23 mouse cellular contexts compared by ENCODE assay signal in the genomic region with DNA sequence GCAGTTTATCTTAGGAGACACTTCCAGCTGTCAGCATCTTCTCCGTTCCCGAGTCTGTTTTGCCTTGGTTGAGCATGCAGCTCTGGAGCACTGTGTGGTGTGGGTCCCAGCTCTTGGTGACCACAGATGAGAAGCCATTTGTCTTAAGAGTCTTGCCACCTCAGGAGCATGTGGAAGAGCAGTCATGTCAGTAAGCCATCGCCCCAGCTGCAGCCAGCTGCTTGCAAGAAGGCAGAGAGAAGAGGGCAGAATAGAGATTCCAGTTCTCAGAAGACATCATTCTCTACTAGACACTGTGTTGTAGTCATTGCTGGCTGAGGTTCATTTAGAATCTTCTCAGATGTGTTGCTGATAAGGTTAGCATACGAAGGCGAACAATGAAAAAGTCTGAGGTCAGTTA. TPM values are rescaled to one million over a fixed set of nuclear protein-coding genes. Genes with fewer than 3 reads are reported as not detected.
DNase-seq lines count a peak whose midpoint lies in the region; ATAC-seq lines count a peak whose summit lies in the region.
"Had no signal": no experiment of that assay in that cellular context is flagged by ENCODE, and none has a peak within 500 bp of the region (broad histone marks: within the 10 kb centered on the region; RNA-seq: fewer than 3 reads in every experiment).

No protein-coding gene starts in this region.

- H3K4me1 ChIP-seq in heart, embryonic 11.5 days (ENCODE audit: control insufficient read depth, insufficient read depth, low read length): peaks cover 13% of the 10 kb centered on the region
- peaks cover 5 to 12% of the 10 kb centered on the region in 2 experiments; a peak in 3 of 4 replicates for H3K4me1 ChIP-seq in heart, embryonic 14.5 days (ENCODE audit: control insufficient read depth in 2 of 2, insufficient read depth in 2 of 2, low read length in 2 of 2)
- H3K4me1 ChIP-seq in lung, embryonic 16.5 days (replicated peaks; ENCODE audit: control insufficient read depth, insufficient read depth, low read length): peaks cover 44% of the 10 kb centered on the region
- H3K4me1 ChIP-seq: hindbrain, embryonic 15.5 days had no signal

- intact Hi-C loops in heart, postnatal 14 days (cut with DNase I): no loop called here

- H3K9me3 ChIP-seq in heart, embryonic 11.5 days (replicated peaks; ENCODE audit: control insufficient read depth, low read length): no peaks in the 10 kb centered on the region
- no peaks in the 10 kb centered on the region for H3K9me3 ChIP-seq in heart, embryonic 14.5 days (ENCODE audit: control insufficient read depth, low read length)
- no peaks in the 10 kb centered on the region for H3K9me3 ChIP-seq in lung, embryonic 16.5 days (ENCODE audit: control insufficient read depth, low read length)
- H3K9me3 ChIP-seq: embryonic facial prominence, embryonic 12.5 days; embryonic facial prominence, embryonic 15.5 days; hindbrain, embryonic 12.5 days; hindbrain, embryonic 15.5 days had no signal

- H3K4me3 ChIP-seq in heart, embryonic 11.5 days (ENCODE audit: low read depth, low read length): no peak overlapping the region
- H3K4me3 ChIP-seq in heart, embryonic 14.5 days (ENCODE audit: control insufficient read depth in 1 of 2, insufficient read depth in 1 of 2, low read depth in 1 of 2, low read length in 2 of 2): no peak overlapping the region
- H3K4me3 ChIP-seq in lung, embryonic 16.5 days (ENCODE audit: low read length): no peak overlapping the region
- H3K4me3 ChIP-seq: embryonic facial prominence, embryonic 12.5 days; embryonic facial prominence, embryonic 15.5 days; gastrocnemius, adult 2 months; hindbrain, embryonic 12.5 days; hindbrain, embryonic 15.5 days had no signal

- no peaks in the 10 kb centered on the region for H3K36me3 ChIP-seq in heart, embryonic 11.5 days (ENCODE audit: control insufficient read depth, insufficient read depth, low read length)
- no peaks in the 10 kb centered on the region for H3K36me3 ChIP-seq in heart, embryonic 14.5 days (ENCODE audit: control insufficient read depth, insufficient read depth, low read length)
- no peaks in the 10 kb centered on the region for H3K36me3 ChIP-seq in lung, embryonic 16.5 days (ENCODE audit: control insufficient read depth, insufficient read depth, low read length)
- H3K36me3 ChIP-seq: embryonic facial prominence, embryonic 12.5 days; embryonic facial prominence, embryonic 15.5 days; hindbrain, embryonic 12.5 days; hindbrain, embryonic 15.5 days had no signal

- no peaks in the 10 kb centered on the region for H3K27me3 ChIP-seq in heart, embryonic 11.5 days (ENCODE audit: control insufficient read depth, insufficient read depth, low read length)
- no peaks in the 10 kb centered on the region for H3K27me3 ChIP-seq in heart, embryonic 14.5 days (ENCODE audit: control insufficient read depth, insufficient read depth, low read length)
- H3K27me3 ChIP-seq in lung, embryonic 16.5 days (ENCODE audit: control insufficient read depth, insufficient read depth, low read depth, low read length): no peaks in the 10 kb centered on the region
- H3K27me3 ChIP-seq: embryonic facial prominence, embryonic 12.5 days; embryonic facial prominence, embryonic 15.5 days; hindbrain, embryonic 12.5 days; hindbrain, embryonic 15.5 days had no signal

- no peak for ATAC-seq in heart, embryonic 11.5 days (replicated peaks; ENCODE audit: insufficient number of reproducible peaks, low FRiP score, low TSS enrichment)
- ATAC-seq in heart, embryonic 14.5 days (ENCODE audit: insufficient number of reproducible peaks, insufficient read depth, low FRiP score, low read depth): no peak
- peak; percentile 10; the same call in 1 of the 2 replicates for ATAC-seq in lung, embryonic 16.5 days (ENCODE audit: low read depth)
- ATAC-seq: CD4-positive, CD25-positive, alpha-beta regulatory T cell, adult 4 months; forebrain, embryonic 14.5 days; forebrain, postnatal 0 days; intestine, postnatal 0 days had no signal

- DNase-seq in heart, postnatal 14 days: no peak
- no peak for DNase-seq in heart, adult 9 months (ENCODE audit: low spot score in 2 of 2)
- DNase-seq in lung, adult 18-20 months: no peak
- DNase-seq: adrenal gland, adult 2 months; adrenal gland, postnatal 14 days; cerebellum, adult 11 months; cerebellum, adult 2 months; cerebellum, adult 9-11 months; cerebellum, postnatal 25 days; forebrain, postnatal 0 days; gastrocnemius, adult 2 months; gastrocnemius, postnatal 14 days had no signal

- WGBS in heart, embryonic 11.5 days (ENCODE audit: insufficient replicate concordance): 42% methylated on average over 5 of the region's 5 CpGs
- WGBS in heart, embryonic 14.5 days: 40% methylated on average over 5 of the region's 5 CpGs
- WGBS in lung, embryonic 16.5 days: 49% methylated on average over 5 of the region's 5 CpGs

- peak overlapping the region; percentile 36 for H3K4me2 ChIP-seq in heart, embryonic 11.5 days
- H3K4me2 ChIP-seq in heart, embryonic 14.5 days (ENCODE audit: low read length): peak overlapping the region; percentile 34
- no peak overlapping the region for H3K4me2 ChIP-seq in lung, embryonic 16.5 days (ENCODE audit: low read depth, low read length)
- H3K4me2 ChIP-seq: embryonic facial prominence, embryonic 12.5 days; embryonic facial prominence, embryonic 15.5 days; hindbrain, embryonic 12.5 days; hindbrain, embryonic 15.5 days had no signal

- H3K27ac ChIP-seq in heart, embryonic 11.5 days (ENCODE audit: low read depth, low read length): no peak overlapping the region
- H3K27ac ChIP-seq in heart, embryonic 14.5 days (replicated peaks in 1 of 2; ENCODE audit: control insufficient read depth in 1 of 2, insufficient read depth in 1 of 2, low read depth in 2 of 2, low read length in 2 of 2): no peak overlapping the region
- H3K27ac ChIP-seq in lung, embryonic 16.5 days (ENCODE audit: low read length): no peak overlapping the region
- H3K27ac ChIP-seq: embryonic facial prominence, embryonic 12.5 days; embryonic facial prominence, embryonic 15.5 days; gastrocnemius, adult 2 months; hindbrain, embryonic 12.5 days; hindbrain, embryonic 15.5 days had no signal

- no peak overlapping the region for H3K9ac ChIP-seq in heart, embryonic 11.5 days (ENCODE audit: low read depth, low read length)
- no peak overlapping the region for H3K9ac ChIP-seq in heart, embryonic 14.5 days (ENCODE audit: low read length)
- no peak overlapping the region for H3K9ac ChIP-seq in lung, embryonic 16.5 days (ENCODE audit: low read length)
- H3K9ac ChIP-seq: embryonic facial prominence, embryonic 12.5 days; embryonic facial prominence, embryonic 15.5 days; forebrain, postnatal 0 days; hindbrain, embryonic 12.5 days; hindbrain, embryonic 15.5 days had no signal

RNA-seq across cellular contexts. Expression of a gene that starts 11.3 kb away (rescaled TPM):
- polyA plus RNA-seq in heart, embryonic 11.5 days (2014; fragmentation: Nextera tagmentation; extraction: Ambion mirVana): 9.4 and 10.7 TPM in 2 replicates
- total RNA-seq in heart, postnatal 14 days (2021): 10 to 100 TPM; 16.4 to 17.1 TPM
- 10.4 and 12.7 TPM in 2 replicates for polyA plus RNA-seq in heart, embryonic 14.5 days (2014; fragmentation: Nextera tagmentation; extraction: Ambion mirVana)
- 43.9 and 44.3 TPM in 2 replicates for polyA plus RNA-seq in lung, embryonic 16.5 days (2015; fragmentation: Nextera tagmentation; extraction: Ambion mirVana)
- polyA plus RNA-seq: C2C12 had no signal
